Mouse (Mus musculus) ES-E14 (cell line): ENCODE measurements around the gene Ppp4r3b. TPM values are rescaled to one million over a fixed set of nuclear protein-coding genes. Genes with fewer than 3 reads are reported as not detected.

Source experiments
- DNase-seq: peaks from one replicate; pipeline ENCODE4 v3.0.0-alpha.2; 2013; ENCODE audit warnings: low read depth, low spot score
- H3K27ac ChIP-seq: 2 replicates; pipeline ENCODE4 v1.5.1; 2012; ENCODE audit warnings: low read depth, mild to moderate bottlenecking, low read length, moderate library complexity, mixed read lengths; ENCODE audit not compliant: poor library complexity, insufficient read depth, severe bottlenecking
- H3K36me3 ChIP-seq: 2 replicates; pipeline ENCODE4 v1.6.1; 2012; ENCODE audit warnings: mild to moderate bottlenecking, low read length, moderate library complexity, mixed read lengths; ENCODE audit not compliant: control insufficient read depth, poor library complexity, insufficient read depth, severe bottlenecking
- H3K4me1 ChIP-seq, 2 experiments: fragments of 150-350 bp in 1 of 2; sonication (generic) in 1 of 2; 2 replicates each; pipeline ENCODE4 v1.6.1; 2012; ENCODE audit warnings: low read length in 2 of 2, mild to moderate bottlenecking in 1 of 2, mixed read lengths in 1 of 2; ENCODE audit not compliant: control insufficient read depth in 2 of 2, insufficient read depth in 2 of 2, poor library complexity in 1 of 2
- H3K4me3 ChIP-seq, 2 experiments: fragments of 150-350 bp in 1 of 2; sonication (generic) in 1 of 2; 2 replicates each; pipeline ENCODE4 v1.5.1; 2012; ENCODE audit warnings: low read length in 2 of 2, low read depth in 1 of 2, mild to moderate bottlenecking in 1 of 2, mixed read lengths in 1 of 2; ENCODE audit not compliant: insufficient read depth in 1 of 2, poor library complexity in 1 of 2, severe bottlenecking in 1 of 2
- H3K9ac ChIP-seq: 2 replicates; pipeline ENCODE4 v1.6.1; 2012; ENCODE audit warnings: low read depth, mild to moderate bottlenecking, low read length, mixed read lengths; ENCODE audit not compliant: poor library complexity, insufficient read depth, severe bottlenecking
- H3K9me3 ChIP-seq: fragments of 150-350 bp; sonication (generic); 2 replicates; pipeline ENCODE4 v1.6.1; 2012; ENCODE audit warnings: low read depth, mild to moderate bottlenecking, low read length; ENCODE audit not compliant: control insufficient read depth, insufficient read depth
- CHD2 ChIP-seq: IDR thresholded peaks from 2 replicates; pipeline ENCODE4 v1.6.1; 2014; ENCODE audit warnings: mild to moderate bottlenecking, low read depth, low read length, inconsistent platforms
- HCFC1 ChIP-seq: IDR thresholded peaks from 2 replicates; pipeline ENCODE4 v1.6.1; 2012; ENCODE audit warnings: low read length, inconsistent platforms, borderline replicate concordance; ENCODE audit not compliant: insufficient read depth
- MAFK ChIP-seq: IDR thresholded peaks from 2 replicates; pipeline ENCODE4 v1.6.1; 2014; ENCODE audit warnings: mild to moderate bottlenecking, low read depth, low read length, inconsistent platforms; ENCODE audit not compliant: insufficient read depth
- ZC3H11A ChIP-seq: IDR thresholded peaks from 2 replicates; pipeline ENCODE4 v1.6.1; 2012; ENCODE audit warnings: low read depth, mild to moderate bottlenecking, inconsistent platforms, low read length, borderline replicate concordance
- ZNF384 ChIP-seq: IDR thresholded peaks from 2 replicates; pipeline ENCODE4 v1.6.1; 2012; ENCODE audit warnings: low read depth, low read length, inconsistent platforms
- in situ Hi-C, 2 experiments: fragments of 600-800 bp; cut with MboI; formaldehyde crosslinking; loops; one replicate each; pipeline ENCODE4 v1.15.1; 2025; ENCODE audit warnings: low sequenced_read_pairs in 2 of 2, inconsistent platforms in 1 of 2; ENCODE audit not compliant: unreplicated experiment in 2 of 2
- total RNA-seq: library from RNA; depleted of rRNA; stranded (reverse); fragments of 300-350 nt; gene quantifications from 2 replicates; pipeline ENCODE4 v1.2.3, GENCODE M21; 2012

Ppp4r3b gene
- total RNA-seq, 1 experiment, result 58.8 TPM

DNA sequence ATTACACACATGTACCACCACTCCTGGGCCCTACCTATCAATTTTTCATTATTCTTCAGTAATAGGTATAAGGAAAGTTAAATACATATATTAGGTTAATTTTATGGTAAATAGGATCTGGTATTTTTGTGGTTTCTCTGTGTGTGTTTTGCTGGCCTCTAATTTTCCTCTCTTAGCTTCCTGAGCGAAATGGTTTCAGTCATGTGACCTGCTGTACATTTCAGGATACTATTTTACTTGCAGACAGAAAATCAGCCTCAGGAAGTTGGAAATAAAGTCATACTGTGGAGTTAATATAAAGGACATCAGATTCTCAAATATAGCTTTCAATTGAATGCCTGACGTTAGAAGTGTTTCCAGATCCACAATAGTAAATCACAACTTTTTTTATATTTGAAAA is 16.3 kb downstream of the Ppp4r3b start:
- DNase-seq, result no peak
- Histone ChIP-seq H3K27ac (no peak overlapping the region), H3K36me3 (no peaks in the 10 kb centered on the region), H3K9me3 (no peaks in the 10 kb centered on the region), H3K4me3 (no peak overlapping the region), H3K4me1 (no peaks in the 10 kb centered on the region), H3K9ac (no peak overlapping the region)
- no peak for TF ChIP-seq ZC3H11A
- TF ChIP-seq HCFC1, result no peak
- TF ChIP-seq MAFK, result no peak
- no peak for TF ChIP-seq CHD2
- no peak for TF ChIP-seq ZNF384
- in situ Hi-C loops, result no loop called here

DNA sequence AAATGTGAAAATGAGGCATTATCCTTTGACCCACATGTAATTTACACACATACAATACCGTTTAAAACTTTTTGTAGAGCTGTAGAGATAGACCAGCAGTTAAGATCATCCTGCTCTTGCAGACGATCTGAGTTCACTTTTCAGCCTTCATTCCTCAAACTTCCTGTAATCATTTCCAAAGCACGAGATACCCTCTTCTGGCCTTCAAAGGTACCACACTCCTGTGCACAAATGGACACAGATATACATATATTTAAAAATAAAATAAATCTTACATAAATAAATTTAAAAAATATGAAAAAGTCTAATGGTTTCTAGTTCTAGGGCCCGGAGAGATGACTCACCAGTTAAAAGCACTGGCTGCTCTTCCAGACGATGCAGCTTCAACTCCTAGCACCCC is 31.0 kb downstream of the Ppp4r3b start:
- no peak overlapping the region for H3K9ac ChIP-seq
- H3K36me3 ChIP-seq, result no peaks in the 10 kb centered on the region; the same call in none of the 2 replicates
- no peak overlapping the region for H3K4me3 ChIP-seq
- DNase-seq, result peak; percentile 12
- H3K4me1 ChIP-seq, result no peaks in the 10 kb centered on the region
- H3K9me3 ChIP-seq, result no peaks in the 10 kb centered on the region
- in situ Hi-C loops, result no loop called here
- TF ChIP-seq ZC3H11A (no peak), MAFK (no peak), CHD2 (no peak), ZNF384 (no peak)
- no peak overlapping the region for H3K27ac ChIP-seq

DNA sequence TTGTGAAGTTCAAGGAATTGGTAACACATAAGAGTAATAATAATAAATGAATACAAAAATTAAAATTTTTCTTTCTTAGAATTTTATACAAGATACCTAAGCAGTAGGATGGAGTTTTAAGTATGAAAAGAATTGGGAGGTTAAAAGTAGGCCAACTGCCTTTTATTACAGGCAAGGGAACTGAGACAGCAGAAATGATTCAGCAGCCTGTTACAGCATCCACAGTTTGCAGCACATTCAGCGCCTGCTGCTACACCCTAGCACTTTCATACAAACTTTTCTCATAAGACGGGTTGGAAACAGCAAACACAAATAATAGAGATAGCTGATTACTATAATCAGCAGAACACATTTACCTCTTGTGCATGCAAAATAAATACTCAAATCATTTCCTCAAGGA is 37.1 kb downstream of the Ppp4r3b start:
- Histone ChIP-seq H3K9ac (no peak overlapping the region), H3K9me3 (no peaks in the 10 kb centered on the region), H3K4me3 (no peak overlapping the region), H3K4me1 (no peaks in the 10 kb centered on the region), H3K36me3 (peaks cover 3% of the 10 kb centered on the region), H3K27ac (no peak overlapping the region)
- no peak for DNase-seq
- in situ Hi-C loops, result no loop called here
- TF ChIP-seq CHD2 (no peak), MAFK (no peak), ZC3H11A (no peak), HCFC1 (no peak), ZNF384 (no peak)

DNA sequence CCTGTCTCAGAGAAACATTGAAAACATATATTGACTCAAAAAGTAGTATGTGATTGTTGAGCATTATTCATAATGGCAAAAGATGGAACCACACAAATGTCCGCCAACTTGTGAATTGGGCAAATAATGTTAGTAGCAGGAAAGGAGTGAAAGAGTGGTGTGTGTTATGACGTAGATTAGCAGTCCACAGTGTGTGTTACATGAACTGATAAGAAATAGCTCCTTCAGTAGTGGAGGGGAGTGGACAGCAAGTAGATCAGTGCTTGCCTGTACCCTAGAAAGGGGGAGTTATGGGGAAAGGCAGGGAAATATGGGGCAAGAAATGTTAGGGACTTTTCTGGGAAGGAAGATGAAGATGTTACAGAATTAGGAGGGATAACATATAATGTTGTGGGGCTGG is 43.5 kb downstream of the Ppp4r3b start:
- in situ Hi-C loops, result no loop called here
- DNase-seq, result no peak
- H3K9ac ChIP-seq, result no peak overlapping the region
- peaks cover 9% of the 10 kb centered on the region for H3K36me3 ChIP-seq
- no peaks in the 10 kb centered on the region for H3K4me1 ChIP-seq
- H3K27ac ChIP-seq, result no peak overlapping the region
- H3K4me3 ChIP-seq, result no peak overlapping the region
- no peaks in the 10 kb centered on the region for H3K9me3 ChIP-seq
- no peak for TF ChIP-seq HCFC1
- no peak for TF ChIP-seq MAFK
- no peak for TF ChIP-seq ZNF384
- TF ChIP-seq CHD2, result no peak
- no peak for TF ChIP-seq ZC3H11A

DNA sequence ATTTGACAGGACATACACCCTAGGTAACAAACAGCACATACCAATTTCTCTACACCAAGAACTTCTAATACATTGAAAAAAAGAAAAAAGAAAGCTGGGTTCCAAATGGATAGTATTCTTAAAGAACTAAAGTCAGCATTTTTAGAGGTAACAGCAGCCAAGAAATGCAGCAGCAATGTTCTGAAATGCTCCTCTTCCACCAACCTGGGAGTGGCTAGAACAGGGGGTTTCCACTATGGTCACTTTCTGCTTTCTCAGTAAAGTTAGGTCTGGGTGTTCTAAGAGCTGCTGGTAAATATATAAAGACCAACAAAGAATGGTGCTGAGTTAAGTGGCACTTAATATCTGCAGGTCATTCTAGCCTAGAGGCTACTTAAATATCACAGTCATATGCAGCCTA is 46.4 kb downstream of the Ppp4r3b start:
- H3K9ac ChIP-seq, result no peak overlapping the region
- TF ChIP-seq ZNF384 (no peak), HCFC1 (no peak), CHD2 (no peak), MAFK (no peak), ZC3H11A (no peak)
- in situ Hi-C loops, result no loop called here
- H3K4me1 ChIP-seq, result no peaks in the 10 kb centered on the region
- H3K36me3 ChIP-seq, result peaks cover 9% of the 10 kb centered on the region
- no peak overlapping the region for H3K27ac ChIP-seq
- no peak overlapping the region for H3K4me3 ChIP-seq
- H3K9me3 ChIP-seq, result no peaks in the 10 kb centered on the region
- no peak for DNase-seq
